Mouse (Mus musculus) gastrocnemius, postnatal 4 days (tissue): Measurements from ENCODE around the gene Spty2d1. TPM values are rescaled to one million over a fixed set of nuclear protein-coding genes. Genes with fewer than 3 reads are reported as not detected.

Experiments used
- DNase-seq, 2 experiments: peaks; one replicate each; pipeline ENCODE4 v3.0.0; 2021 to 2022; ENCODE audit warnings: low spot score in 2 of 2, mixed read lengths in 2 of 2
- total RNA-seq, 2 experiments: library from RNA; stranded (reverse); gene quantifications; 2 replicates each; pipeline ENCODE4 v1.2.3; 2021

The Spty2d1 gene
- total RNA-seq, 2 experiments from 2014 or later, result 18.2 to 20.7 TPM

- DNase-seq, result peak; percentile 62 to 80
Observed at GRCm38 (mm10) chr7:47023530-47023929, 15.3 kb upstream of the Spty2d1 start.

GRCm38 (mm10) chr7:47022482-47022881 is 14.3 kb upstream of the Spty2d1 start:
- DNase-seq, result no peak

GRCm38 (mm10) chr7:47020956-47021355 is 12.7 kb upstream of the Spty2d1 start:
- DNase-seq, result no peak

- DNase-seq, result no peak
Observed at GRCm38 (mm10) chr7:47019641-47020040, 11.4 kb upstream of the Spty2d1 start.

- no peak for DNase-seq
Observed at GRCm38 (mm10) chr7:47017146-47017545, 8.9 kb upstream of the Spty2d1 start.

GRCm38 (mm10) chr7:47016602-47017001 is 8.4 kb upstream of the Spty2d1 start:
- DNase-seq, result no peak

- peak; percentile 59 to 88 for DNase-seq
Observed at GRCm38 (mm10) chr7:47015390-47016065, 7.3 kb upstream of the Spty2d1 start.

GRCm38 (mm10) chr7:47014564-47015389 is 6.6 kb upstream of the Spty2d1 start:
- peak in 1 of 2 experiments; percentile 37 for DNase-seq

- DNase-seq, result no peak
Observed at GRCm38 (mm10) chr7:47013131-47013767, 5.0 kb upstream of the Spty2d1 start.

GRCm38 (mm10) chr7:47007818-47008167 is 418 bp downstream of the Spty2d1 start:
- no peak for DNase-seq

- DNase-seq, result no peak
Observed at GRCm38 (mm10) chr7:47007109-47007780, 966 bp downstream of the Spty2d1 start.

GRCm38 (mm10) chr7:47003411-47004115 is 4.6 kb downstream of the Spty2d1 start:
- DNase-seq, result no peak

- no peak for DNase-seq
Observed at GRCm38 (mm10) chr7:47001900-47002275, 6.3 kb downstream of the Spty2d1 start.

- no peak for DNase-seq
Observed at GRCm38 (mm10) chr7:47001125-47001899, 6.9 kb downstream of the Spty2d1 start.

GRCm38 (mm10) chr7:47000644-47000983 is 7.6 kb downstream of the Spty2d1 start:
- no peak for DNase-seq

GRCm38 (mm10) chr7:46999983-47000643 is 8.1 kb downstream of the Spty2d1 start:
- DNase-seq, result no peak

- DNase-seq, result no peak
Observed at GRCm38 (mm10) chr7:46998942-46999341, 9.3 kb downstream of the Spty2d1 start.

GRCm38 (mm10) chr7:46997644-46998395 is 10.4 kb downstream of the Spty2d1 start:
- no peak for DNase-seq

- no peak for DNase-seq
Observed at GRCm38 (mm10) chr7:46997008-46997407, 11.2 kb downstream of the Spty2d1 start.
